Mouse (Mus musculus) CD4-positive, CD25-positive, alpha-beta regulatory T cell, adult 4 months (primary cell): ENCODE results near the gene Adam6a. TPM values are rescaled to one million over a fixed set of nuclear protein-coding genes. Genes with fewer than 3 reads are reported as not detected.
"Not testable (repeated sequence)": the region's sequence is repeated elsewhere in the genome, so short reads cannot be mapped to it uniquely, and the experiment has no call there.

Source experiments
- ATAC-seq: one replicate; pipeline ENCODE4 v1.8.0; 2017
- polyA plus RNA-seq, 2 experiments: library from polyadenylated mRNA; unstranded; fragments of 100-300 nt; shearing (Covaris generic); gene quantifications; one replicate each; pipeline ENCODE4 v1.2.1; 2017

Gene Adam6a
- under 1 TPM in 1 of 2 experiments, not detected in 1; 0.13 TPM for polyA plus RNA-seq

DNA sequence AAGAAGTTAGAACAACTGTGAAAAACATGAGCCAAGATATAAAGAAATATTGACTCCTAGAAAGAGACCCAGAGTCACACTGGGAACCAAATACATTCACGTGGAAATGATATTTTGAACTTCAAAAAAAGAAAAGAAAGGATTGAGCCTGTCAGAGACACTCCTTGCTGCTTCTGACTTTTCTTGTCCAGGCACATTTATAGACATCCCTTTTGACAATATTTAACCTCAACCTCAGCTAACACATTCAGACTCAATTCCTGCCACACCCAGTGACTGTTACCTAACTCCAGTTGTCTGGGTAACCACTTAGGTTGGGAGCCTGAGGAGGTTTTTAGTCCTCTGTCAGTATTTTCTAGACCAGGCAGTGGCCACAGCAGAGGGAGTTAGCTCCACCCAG is at the start of gene Adam6a:
Adam6a (plus strand) TSS at position 301 of the 400 bp plus-strand sequence.
- not testable (repeated sequence) for ATAC-seq

DNA sequence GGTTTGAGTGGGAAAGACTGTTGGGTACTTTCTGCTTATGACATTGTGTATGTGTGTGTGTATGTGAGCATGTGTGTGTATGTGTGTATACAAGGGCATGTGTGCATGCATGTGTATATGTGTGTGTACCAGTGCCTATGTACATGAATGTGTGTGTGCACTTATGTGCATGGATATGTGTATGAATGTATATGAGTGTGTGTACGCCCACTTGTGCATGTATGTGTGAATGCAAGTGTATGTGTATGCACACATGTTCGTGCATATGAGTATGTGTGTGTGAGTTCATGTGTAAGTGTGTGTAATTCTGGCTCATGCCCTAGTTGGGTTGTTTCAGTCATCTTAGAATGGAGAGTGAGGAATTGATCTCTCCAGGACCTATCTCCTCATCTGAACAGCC is 17.8 kb upstream of the Adam6a start:
- ATAC-seq: no peak

DNA sequence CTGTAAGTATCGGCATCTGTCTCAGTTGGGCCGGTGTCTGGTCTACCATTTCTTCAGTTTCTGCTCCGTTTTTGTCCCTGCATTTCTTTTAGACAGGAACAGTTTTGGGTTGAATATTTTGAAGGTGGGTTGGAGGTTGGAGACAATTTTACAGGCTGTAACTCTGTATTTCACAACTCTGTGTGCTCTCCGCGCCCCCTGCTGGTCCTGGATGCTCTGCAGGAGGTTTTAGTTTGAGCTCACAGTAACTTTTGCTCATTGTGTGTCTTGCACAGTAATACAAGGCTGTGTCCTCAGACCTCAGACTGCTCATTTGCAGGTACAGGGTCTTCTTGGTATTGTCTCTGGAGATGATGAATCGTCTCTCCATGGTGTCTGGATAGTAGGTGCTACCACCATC is 34.5 kb downstream of the Adam6a start:
- no peak for ATAC-seq

GRCm38 (mm10) chr12:113588001-113588400 is 44.3 kb downstream of the Adam6a start:
- no peak for ATAC-seq

Other genes with a start within 250 kb of the Adam6a start
- gene Adam6b, start 54.4 kb upstream of the Adam6a start, polyA plus RNA-seq: 1 to 10 TPM in 1 of 2 experiments, under 1 TPM in 1; 0.52 to 1.2 TPM